Mouse (Mus musculus): Measurements from ENCODE around the gene Prdx6.

GRCm38 (mm10) chr1:161288256-161288655 is 37.2 kb upstream of the Prdx6 start:
- TF ChIP-seq MAX (IDR thresholded peaks at IDR 0.05; ENCODE audit: low read depth) (no peak), POLR2A (IDR thresholded peaks at IDR 0.05; ENCODE audit: insufficient read length, low read depth) (no peak), MYOG (IDR thresholded peaks at IDR 0.05; ENCODE audit: control insufficient read depth in 1 of 3, insufficient read depth in 1 of 3, insufficient read length in 2 of 3, low read depth in 2 of 3) (no peak), REST (IDR thresholded peaks at IDR 0.05; ENCODE audit: insufficient read depth, insufficient read length) (no peak), USF1 (IDR thresholded peaks at IDR 0.05; ENCODE audit: low read depth) (no peak), E2F4 (IDR thresholded peaks at IDR 0.05; ENCODE audit: insufficient read depth) (no peak), TCF12 (IDR thresholded peaks at IDR 0.05; ENCODE audit: insufficient read depth, poor library complexity, severe bottlenecking) (no peak), POLR2AphosphoS2 (IDR thresholded peaks at IDR 0.05; ENCODE audit: insufficient read length, low read depth) (no peak), SRF (IDR thresholded peaks at IDR 0.05; ENCODE audit: control insufficient read depth, insufficient read length, low read depth) (no peak)

All from myocyte (in vitro differentiated cells).